Mouse (Mus musculus): Measurements from ENCODE around the gene Alk. TPM values are rescaled to one million over a fixed set of nuclear protein-coding genes. Genes with fewer than 3 reads are reported as not detected.
A peak's percentile ranks its signal among the peaks of the same experiment; 100 is the strongest.

Alk gene
- polyA plus RNA-seq, 1 experiment from 2014 or later: 0.61 TPM

DNA sequence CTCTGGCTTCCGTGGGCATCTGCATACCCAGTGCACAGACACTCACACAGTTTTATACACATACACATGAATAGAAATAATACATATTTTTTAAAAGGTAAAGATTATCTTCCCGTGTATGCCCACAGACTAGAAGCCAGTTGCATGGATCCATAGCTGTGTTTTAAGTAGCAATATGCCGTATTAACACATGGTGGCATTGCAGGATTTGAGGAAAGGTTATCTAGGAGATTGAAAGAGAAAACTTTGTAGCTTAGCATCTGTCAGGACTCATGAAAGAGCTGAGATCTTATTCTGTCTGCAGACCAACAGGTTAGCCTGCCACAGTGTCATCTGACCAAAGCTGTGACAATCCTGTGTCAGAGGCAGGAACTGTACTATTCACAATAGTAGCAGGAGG is 772.5 kb downstream of the Alk start:
- H3K27me3 ChIP-seq (ENCODE audit: control insufficient read depth, insufficient read depth, low read length): no peaks in the 10 kb centered on the region
- H3K9ac ChIP-seq (ENCODE audit: low read length): no peak overlapping the region
- H3K4me1 ChIP-seq (replicated peaks; ENCODE audit: control insufficient read depth, insufficient read depth): no peaks in the 10 kb centered on the region; the same call in 1 of the 2 replicates
- no peak for TF ChIP-seq EP300 (optimal IDR thresholded peaks at IDR 0.05)
- peak; percentile 61 for TF ChIP-seq CTCF (IDR thresholded peaks at IDR 0.05; ENCODE audit: low read depth)
- H3K4me2 ChIP-seq (replicated peaks; ENCODE audit: low read depth): no peak overlapping the region
- no peak overlapping the region for H3K4me3 ChIP-seq (ENCODE audit: low read depth, low read length)
- DNase-seq (ENCODE audit: low spot score): no peak
- H3K27ac ChIP-seq (replicated peaks): no peak overlapping the region
- ATAC-seq (ENCODE audit: low FRiP score, low TSS enrichment): no peak
- H3K36me3 ChIP-seq (ENCODE audit: control insufficient read depth, insufficient read depth, low read length): no peaks in the 10 kb centered on the region; the same call in 1 of the 2 replicates
- no peaks in the 10 kb centered on the region for H3K9me3 ChIP-seq (ENCODE audit: control insufficient read depth, low read length)
- 79% methylated on average over 3 of the region's 3 CpGs for WGBS

DNA sequence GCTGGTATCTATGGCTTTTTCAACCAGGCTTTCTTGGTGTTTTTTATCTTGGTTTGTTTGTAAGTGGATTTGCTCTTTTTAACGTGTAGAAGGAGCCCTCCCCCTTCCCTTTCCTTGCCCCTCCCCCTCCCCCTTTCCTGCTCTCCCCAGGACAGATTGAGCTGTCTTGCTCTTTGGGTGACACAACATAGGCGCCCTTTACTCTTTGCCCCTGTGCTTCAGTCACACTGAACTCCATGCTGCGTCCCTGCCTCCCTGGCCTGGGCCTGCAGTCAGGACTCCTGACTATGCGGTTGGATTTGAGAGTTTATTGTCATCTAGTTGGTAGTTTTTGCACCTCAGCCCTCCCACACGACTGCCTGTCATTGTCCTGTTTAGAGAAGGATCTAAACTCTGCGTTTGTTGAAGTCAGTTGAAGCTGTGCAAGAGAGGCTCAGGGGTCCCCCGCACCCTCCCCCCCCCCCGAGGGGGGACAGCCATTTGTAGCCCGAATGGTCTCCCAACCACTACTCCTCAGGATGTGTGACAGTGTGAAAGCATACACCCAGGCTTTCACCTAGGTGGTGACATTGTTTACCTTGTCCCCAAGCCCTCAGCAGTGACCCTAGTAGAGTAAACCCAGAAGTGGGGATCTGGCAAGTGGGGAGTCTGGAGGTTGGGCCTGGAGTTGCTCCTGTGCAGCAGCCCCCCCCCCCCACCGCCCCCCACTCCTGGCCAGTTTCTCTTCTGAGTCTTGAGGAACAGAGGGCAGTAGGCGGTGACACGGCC is 775.6 kb downstream of the Alk start:
- H3K9ac ChIP-seq (ENCODE audit: low read length): no peak overlapping the region
- DNase-seq (ENCODE audit: low spot score): no peak
- TF ChIP-seq CTCF (IDR thresholded peaks at IDR 0.05; ENCODE audit: low read depth): no peak
- no peak for TF ChIP-seq EP300 (optimal IDR thresholded peaks at IDR 0.05)
- H3K4me1 ChIP-seq (replicated peaks; ENCODE audit: control insufficient read depth, insufficient read depth): no peaks in the 10 kb centered on the region; the same call in 1 of the 2 replicates
- peak; percentile 15; the same call in 1 of the 2 replicates for ATAC-seq (ENCODE audit: low FRiP score, low TSS enrichment)
- WGBS: 43% methylated on average over 12 of the region's 12 CpGs
- no peak overlapping the region for H3K27ac ChIP-seq (replicated peaks)
- no peak overlapping the region for H3K4me2 ChIP-seq (replicated peaks; ENCODE audit: low read depth)
- no peaks in the 10 kb centered on the region; the same call in 1 of the 2 replicates for H3K36me3 ChIP-seq (ENCODE audit: control insufficient read depth, insufficient read depth, low read length)
- no peaks in the 10 kb centered on the region for H3K9me3 ChIP-seq (ENCODE audit: control insufficient read depth, low read length)
- no peaks in the 10 kb centered on the region for H3K27me3 ChIP-seq (ENCODE audit: control insufficient read depth, insufficient read depth, low read length)
- no peak overlapping the region for H3K4me3 ChIP-seq (ENCODE audit: low read depth, low read length)

GRCm38 (mm10) chr17:71827627-71828026 is 776.8 kb downstream of the Alk start:
- Histone ChIP-seq H3K9me3 (ENCODE audit: control insufficient read depth, low read length) (no peaks in the 10 kb centered on the region), H3K27me3 (ENCODE audit: control insufficient read depth, insufficient read depth, low read length) (no peaks in the 10 kb centered on the region), H3K36me3 (ENCODE audit: control insufficient read depth, insufficient read depth, low read length) (no peaks in the 10 kb centered on the region; the same call in 1 of the 2 replicates), H3K4me3 (ENCODE audit: low read depth, low read length) (no peak overlapping the region), H3K4me2 (replicated peaks; ENCODE audit: low read depth) (no peak overlapping the region), H3K9ac (ENCODE audit: low read length) (no peak overlapping the region), H3K4me1 (replicated peaks; ENCODE audit: control insufficient read depth, insufficient read depth) (no peaks in the 10 kb centered on the region; the same call in 1 of the 2 replicates), H3K27ac (replicated peaks) (no peak overlapping the region)
- no peak for TF ChIP-seq EP300 (optimal IDR thresholded peaks at IDR 0.05)
- TF ChIP-seq CTCF (IDR thresholded peaks at IDR 0.05; ENCODE audit: low read depth): no peak
- WGBS: 52% methylated on average over 8 of the region's 8 CpGs
- DNase-seq (ENCODE audit: low spot score) (no peak), ATAC-seq (ENCODE audit: low FRiP score, low TSS enrichment) (no peak)

- DNase-seq (ENCODE audit: low spot score) (no peak), ATAC-seq (ENCODE audit: low FRiP score, low TSS enrichment) (no peak)
- no peak for TF ChIP-seq EP300 (optimal IDR thresholded peaks at IDR 0.05)
- TF ChIP-seq CTCF (IDR thresholded peaks at IDR 0.05; ENCODE audit: low read depth): no peak
- H3K27me3 ChIP-seq (ENCODE audit: control insufficient read depth, insufficient read depth, low read length): no peaks in the 10 kb centered on the region
- 48% methylated on average over 3 of the region's 3 CpGs for WGBS
- H3K4me3 ChIP-seq (ENCODE audit: low read depth, low read length): no peak overlapping the region
- H3K27ac ChIP-seq (replicated peaks): no peak overlapping the region
- H3K4me1 ChIP-seq (replicated peaks; ENCODE audit: control insufficient read depth, insufficient read depth): no peaks in the 10 kb centered on the region; the same call in 1 of the 2 replicates
- H3K9ac ChIP-seq (ENCODE audit: low read length): no peak overlapping the region
- H3K4me2 ChIP-seq (replicated peaks; ENCODE audit: low read depth): no peak overlapping the region
- no peaks in the 10 kb centered on the region for H3K9me3 ChIP-seq (ENCODE audit: control insufficient read depth, low read length)
- no peaks in the 10 kb centered on the region; the same call in 1 of the 2 replicates for H3K36me3 ChIP-seq (ENCODE audit: control insufficient read depth, insufficient read depth, low read length)
These were observed 777.8 kb downstream of the Alk start for GRCm38 (mm10) chr17:71826603-71827002.

DNA sequence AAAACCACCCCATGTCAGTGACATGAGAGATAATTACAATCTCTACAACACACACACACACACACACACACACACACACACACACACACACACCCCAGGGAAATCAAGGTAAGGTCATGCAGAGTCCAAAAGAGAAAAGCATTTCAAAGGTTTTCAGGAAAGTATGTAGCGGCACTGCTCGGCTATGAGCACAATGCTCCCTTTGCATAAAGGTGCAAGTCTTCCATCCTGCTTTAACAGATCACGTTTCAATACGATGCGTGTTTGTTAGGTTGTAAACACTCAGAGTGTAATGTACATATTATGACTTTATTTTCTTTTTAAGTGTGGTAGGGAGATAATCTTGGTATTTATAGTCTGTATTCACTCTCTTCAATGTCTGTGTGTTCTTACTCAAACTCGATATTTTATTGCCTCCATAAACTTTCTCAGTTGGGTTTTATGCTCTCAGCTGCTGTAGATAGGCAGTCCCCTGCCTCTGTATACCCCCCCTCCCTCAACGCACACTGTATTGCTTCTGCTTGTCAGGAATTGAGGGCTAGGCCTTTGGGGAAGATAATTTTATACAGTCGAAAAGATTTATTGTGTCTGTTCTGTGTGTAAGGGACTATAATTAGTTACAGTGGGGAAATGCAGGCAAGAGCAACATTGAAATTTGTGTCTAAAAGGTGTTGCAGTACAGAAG is 780.7 kb downstream of the Alk start:
- Histone ChIP-seq H3K9ac (ENCODE audit: low read length) (no peak overlapping the region), H3K36me3 (ENCODE audit: control insufficient read depth, insufficient read depth, low read length) (no peaks in the 10 kb centered on the region; the same call in 1 of the 2 replicates), H3K4me2 (replicated peaks; ENCODE audit: low read depth) (no peak overlapping the region), H3K9me3 (ENCODE audit: control insufficient read depth, low read length) (no peaks in the 10 kb centered on the region), H3K27ac (replicated peaks) (no peak overlapping the region), H3K4me3 (ENCODE audit: low read depth, low read length) (no peak overlapping the region), H3K4me1 (replicated peaks; ENCODE audit: control insufficient read depth, insufficient read depth) (no peaks in the 10 kb centered on the region; the same call in 1 of the 2 replicates), H3K27me3 (ENCODE audit: control insufficient read depth, insufficient read depth, low read length) (no peaks in the 10 kb centered on the region)
- ATAC-seq (ENCODE audit: low FRiP score, low TSS enrichment): no peak
- WGBS: 63% methylated on average over 8 of the region's 8 CpGs
- no peak for DNase-seq (ENCODE audit: low spot score)
- no peak for TF ChIP-seq CTCF (IDR thresholded peaks at IDR 0.05; ENCODE audit: low read depth)
- no peak for TF ChIP-seq EP300 (optimal IDR thresholded peaks at IDR 0.05)

Other genes with a start within 250 kb of the Alk start
- gene Ypel5, start 231.8 kb upstream of the Alk start, polyA plus RNA-seq (2015; fragmentation: Nextera tagmentation; extraction: Ambion mirVana): 67.3 and 69.5 TPM in 2 replicates